Mouse (Mus musculus) heart, adult 2 months (tissue): Measurements from ENCODE around the gene Ssbp3. TPM values are rescaled to one million over a fixed set of nuclear protein-coding genes. Genes with fewer than 3 reads are reported as not detected.

Experiments
- DNase-seq, 2 experiments: peaks; one replicate each; pipeline ENCODE4 v3.0.0; 2021
- H3K27ac ChIP-seq: fragments of 200-600 bp; 2 replicates; pipeline ENCODE4 v1.8.1; 2022
- H3K27me3 ChIP-seq: fragments of 200-500 bp; 2 replicates; pipeline ENCODE4 v1.6.1; 2012; ENCODE audit warnings: mild to moderate bottlenecking, low read length, inconsistent platforms, mixed read lengths; ENCODE audit not compliant: control insufficient read depth, insufficient read depth
- H3K36me3 ChIP-seq: fragments of 200-500 bp; 2 replicates; pipeline ENCODE4 v1.6.1; 2012; ENCODE audit warnings: low read length, inconsistent platforms; ENCODE audit not compliant: control insufficient read depth, insufficient read depth
- H3K4me1 ChIP-seq: fragments of 200-500 bp; 2 replicates; pipeline ENCODE4 v1.6.1; 2011; ENCODE audit warnings: low read length; ENCODE audit not compliant: control insufficient read depth, insufficient read depth
- H3K4me3 ChIP-seq: fragments of 200-600 bp; 2 replicates; pipeline ENCODE4 v1.8.1; 2022
- H3K79me2 ChIP-seq: fragments of 200-500 bp; replicated peaks from 2 replicates; pipeline ENCODE4 v1.6.1; 2012; ENCODE audit warnings: mild to moderate bottlenecking, inconsistent platforms, low read length, moderate library complexity, mixed read lengths; ENCODE audit not compliant: control insufficient read depth, insufficient read depth
- H3K9ac ChIP-seq: fragments of 200-500 bp; 2 replicates; pipeline ENCODE4 v1.6.1; 2012; ENCODE audit warnings: low read depth, mild to moderate bottlenecking, control low read depth, inconsistent platforms, low read length, mixed read lengths
- CTCF ChIP-seq: fragments of 200-600 bp; IDR thresholded peaks from 2 replicates; pipeline ENCODE4 v1.8.1; 2022; ENCODE audit warnings: antibody characterized with exemption, mild to moderate bottlenecking, moderate library complexity
- EP300 ChIP-seq: fragments of 200-500 bp; IDR thresholded peaks from 2 replicates; pipeline ENCODE4 v1.6.1; 2011; ENCODE audit warnings: low read depth, low read length, control low read depth; ENCODE audit not compliant: insufficient read depth
- POLR2A ChIP-seq: fragments of 200-500 bp; IDR thresholded peaks from 2 replicates; pipeline ENCODE4 v1.6.1; 2011; ENCODE audit warnings: mild to moderate bottlenecking, low read depth, low read length, control low read depth; ENCODE audit not compliant: insufficient read depth
- WGBS: fragments of 180-500 bp; shearing (Covaris S2); methylation state at CpG from one replicate; pipeline ENCODE4 v1.1.7; 2018; 5-methylcytosine and 5-hydroxymethylcytosine counted together
- intact Hi-C: fragments of 180-260 bp; cut with DNase I; formaldehyde crosslinking; loops from one replicate; pipeline ENCODE4 v1.15.1; 2025
- polyA plus RNA-seq: library from polyadenylated mRNA; depleted of rRNA; stranded (reverse); fragments of >200 nt; gene quantifications from 2 replicates; pipeline ENCODE4 v1.2.3, GENCODE M21; 2012
- total RNA-seq, 2 experiments: library from RNA; stranded (reverse); gene quantifications; 2 replicates each; pipeline ENCODE4 v1.2.3; 2021

Ssbp3 gene
- total and polyA plus RNA-seq, 3 experiments, result 26.1 to 39.0 (median 37.3) TPM

DNA sequence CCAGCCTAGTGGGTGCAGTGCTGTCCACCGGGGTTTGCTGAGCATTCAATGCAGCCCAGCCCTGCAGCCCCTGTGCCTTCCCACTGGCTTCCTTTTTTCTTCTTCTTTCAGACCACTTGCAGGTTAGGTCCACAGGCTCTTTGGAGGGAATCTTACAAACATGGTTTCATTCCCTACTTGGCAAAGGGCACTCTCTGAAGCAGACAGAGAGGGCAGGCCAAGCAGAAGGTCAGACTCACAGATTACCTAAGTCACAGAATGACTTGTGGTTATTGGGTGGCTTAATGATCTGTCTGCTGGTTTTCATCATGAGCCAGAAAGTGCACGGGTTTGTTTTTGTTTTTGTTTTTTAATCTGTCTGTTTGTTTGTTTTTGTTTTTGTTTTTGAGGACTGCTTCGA is 93.8 kb downstream of the Ssbp3 start:
- Histone ChIP-seq H3K36me3 (no peaks in the 10 kb centered on the region), H3K27ac (no peak overlapping the region), H3K4me1 (peaks cover 2% of the 10 kb centered on the region), H3K79me2 (peaks cover 2% of the 10 kb centered on the region; the same call in 1 of the 2 replicates), H3K4me3 (no peak overlapping the region), H3K27me3 (no peaks in the 10 kb centered on the region), H3K9ac (no peak overlapping the region)
- no peak for TF ChIP-seq CTCF
- TF ChIP-seq POLR2A, result no peak
- TF ChIP-seq EP300, result no peak
- DNase-seq, result no peak
- intact Hi-C loops, result no loop called here
- 77% methylated on average over 3 of the region's 3 CpGs for WGBS

DNA sequence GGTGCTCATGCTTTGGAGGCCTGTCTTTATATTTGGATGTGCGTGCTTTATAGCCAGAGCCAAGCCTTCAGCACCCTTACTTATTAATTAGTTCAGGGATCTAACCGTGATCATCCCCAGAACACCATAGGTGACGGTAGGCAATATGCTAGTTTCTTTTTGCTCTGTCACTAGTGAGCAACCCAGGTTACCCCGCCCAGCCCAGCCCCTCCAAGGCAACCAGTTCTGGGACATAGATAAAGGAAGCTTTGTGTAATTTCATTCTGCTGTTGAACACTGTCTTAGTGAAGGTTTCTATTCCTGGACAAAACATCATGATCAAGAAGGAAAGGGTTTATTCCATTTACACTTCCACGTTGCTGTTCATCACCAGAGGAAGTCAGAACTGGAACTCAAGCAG is 94.7 kb downstream of the Ssbp3 start:
- Histone ChIP-seq H3K79me2 (peaks cover 2% of the 10 kb centered on the region; the same call in 1 of the 2 replicates), H3K4me3 (no peak overlapping the region), H3K27me3 (no peaks in the 10 kb centered on the region), H3K36me3 (no peaks in the 10 kb centered on the region), H3K9ac (no peak overlapping the region), H3K27ac (no peak overlapping the region), H3K4me1 (peaks cover 2% of the 10 kb centered on the region)
- TF ChIP-seq CTCF (no peak), POLR2A (no peak), EP300 (no peak)
- DNase-seq, result no peak
- intact Hi-C loops, result no loop called here
- WGBS, result 74% methylated on average over 5 of the region's 5 CpGs

DNA sequence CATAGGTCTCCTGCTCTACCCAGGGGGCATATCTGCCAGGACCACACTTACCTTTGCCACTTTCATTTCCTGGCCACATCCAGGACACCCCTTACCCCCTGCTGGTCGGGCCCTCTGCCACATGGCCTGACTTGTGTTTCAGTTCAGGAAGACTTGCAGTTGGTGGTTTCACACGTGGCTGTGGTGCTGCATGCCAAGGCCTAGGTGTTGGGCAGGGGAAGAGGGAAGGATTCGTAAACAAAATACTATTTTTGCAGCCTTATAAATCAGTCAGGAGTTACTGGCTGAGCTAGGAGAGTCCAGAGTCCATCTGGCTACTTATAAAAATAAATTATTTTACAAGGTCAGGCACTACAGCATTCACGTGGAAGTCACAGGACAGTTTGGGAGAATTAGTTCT is 95.7 kb downstream of the Ssbp3 start:
- Histone ChIP-seq H3K79me2 (peaks cover 2% of the 10 kb centered on the region; the same call in 1 of the 2 replicates), H3K27ac (no peak overlapping the region), H3K4me1 (peaks cover 2% of the 10 kb centered on the region), H3K9ac (no peak overlapping the region), H3K4me3 (no peak overlapping the region), H3K36me3 (no peaks in the 10 kb centered on the region), H3K27me3 (no peaks in the 10 kb centered on the region)
- no peak for DNase-seq
- TF ChIP-seq EP300 (no peak), CTCF (no peak), POLR2A (no peak)
- intact Hi-C loops, result no loop called here
- WGBS, result 73% methylated on average over 4 of the region's 4 CpGs

DNA sequence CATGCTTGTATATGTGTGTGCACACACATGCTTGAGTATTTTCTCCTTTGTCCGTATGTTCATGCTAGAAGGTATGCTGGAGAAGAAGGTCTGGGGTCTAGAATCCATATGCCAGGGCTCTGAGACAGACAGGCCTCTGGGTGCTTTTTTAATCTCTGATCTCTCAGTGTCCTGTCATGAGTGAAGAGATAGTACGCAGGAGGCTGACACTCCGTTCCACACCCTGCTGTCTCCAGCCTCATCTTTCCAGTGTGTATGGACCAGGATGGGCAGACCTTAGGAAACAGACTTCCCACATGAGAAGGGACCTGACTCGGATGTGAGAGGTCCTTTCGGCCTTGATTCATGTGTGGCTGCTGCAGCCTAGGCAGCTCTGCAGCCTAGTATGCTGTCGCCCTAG is 96.3 kb downstream of the Ssbp3 start:
- Histone ChIP-seq H3K36me3 (no peaks in the 10 kb centered on the region), H3K9ac (no peak overlapping the region), H3K4me1 (peaks cover 4% of the 10 kb centered on the region), H3K27ac (no peak overlapping the region), H3K4me3 (no peak overlapping the region), H3K79me2 (peaks cover 2% of the 10 kb centered on the region; the same call in 1 of the 2 replicates), H3K27me3 (no peaks in the 10 kb centered on the region)
- intact Hi-C loops, result no loop called here
- no peak for DNase-seq
- TF ChIP-seq POLR2A (no peak), CTCF (no peak), EP300 (no peak)
- WGBS, result 92% methylated on average over 6 of the region's 6 CpGs

DNA sequence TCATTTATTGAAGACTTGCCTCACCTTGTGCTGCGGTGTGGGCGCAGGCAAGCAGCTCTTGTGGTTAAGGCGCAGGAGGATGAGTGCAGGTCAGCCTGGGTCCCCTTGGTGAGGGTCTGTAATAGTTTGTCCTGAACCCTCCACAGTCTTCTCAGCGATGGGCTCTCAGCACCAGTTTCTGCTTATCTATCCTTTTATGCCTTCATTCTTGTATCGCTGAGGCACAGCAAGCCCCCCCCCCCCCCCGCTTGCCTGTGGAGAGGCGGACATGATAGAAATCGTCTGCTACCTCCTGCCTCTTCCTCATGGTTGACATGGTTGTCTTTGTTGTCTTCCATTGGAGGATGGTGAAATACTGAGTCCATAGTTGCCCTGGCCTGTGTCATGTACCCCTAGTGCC is 96.9 kb downstream of the Ssbp3 start:
- H3K79me2 ChIP-seq, result peaks cover 2% of the 10 kb centered on the region; the same call in 1 of the 2 replicates
- TF ChIP-seq EP300 (no peak), CTCF (no peak), POLR2A (no peak)
- WGBS, result 87% methylated on average over 8 of the region's 8 CpGs
- DNase-seq, result no peak
- H3K27me3 ChIP-seq, result no peaks in the 10 kb centered on the region
- H3K36me3 ChIP-seq, result no peaks in the 10 kb centered on the region
- no peak overlapping the region for H3K27ac ChIP-seq
- intact Hi-C loops, result no loop called here
- no peak overlapping the region for H3K9ac ChIP-seq
- peaks cover 8% of the 10 kb centered on the region for H3K4me1 ChIP-seq
- no peak overlapping the region for H3K4me3 ChIP-seq

DNA sequence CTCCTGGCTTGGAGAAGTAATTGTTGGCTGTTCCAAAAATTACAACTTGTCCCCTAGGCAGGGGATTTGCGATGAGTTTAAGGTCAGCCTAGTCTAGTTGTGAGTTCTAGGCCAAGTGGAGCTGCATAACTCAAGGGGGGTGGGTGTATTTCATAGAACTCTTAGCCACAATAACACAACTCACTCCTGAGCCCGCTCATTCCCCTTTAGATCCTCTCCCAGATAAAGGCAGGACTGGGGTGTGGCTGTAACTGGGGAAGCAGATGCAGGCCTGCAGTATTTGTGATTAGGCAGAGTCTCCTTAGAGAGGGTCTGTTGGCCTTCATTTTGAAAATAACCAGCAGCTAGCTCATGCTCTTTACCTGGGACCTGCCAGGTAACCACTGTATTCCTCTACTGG is 97.7 kb downstream of the Ssbp3 start:
- WGBS, result 87% methylated on average over 2 of the region's 2 CpGs
- intact Hi-C loops, result no loop called here
- TF ChIP-seq CTCF (no peak), EP300 (no peak), POLR2A (no peak)
- Histone ChIP-seq H3K27ac (no peak overlapping the region), H3K79me2 (peaks cover 2% of the 10 kb centered on the region; the same call in 1 of the 2 replicates), H3K4me3 (no peak overlapping the region), H3K36me3 (peaks cover 5% of the 10 kb centered on the region), H3K4me1 (peaks cover 13% of the 10 kb centered on the region), H3K9ac (no peak overlapping the region), H3K27me3 (no peaks in the 10 kb centered on the region)
- no peak for DNase-seq

DNA sequence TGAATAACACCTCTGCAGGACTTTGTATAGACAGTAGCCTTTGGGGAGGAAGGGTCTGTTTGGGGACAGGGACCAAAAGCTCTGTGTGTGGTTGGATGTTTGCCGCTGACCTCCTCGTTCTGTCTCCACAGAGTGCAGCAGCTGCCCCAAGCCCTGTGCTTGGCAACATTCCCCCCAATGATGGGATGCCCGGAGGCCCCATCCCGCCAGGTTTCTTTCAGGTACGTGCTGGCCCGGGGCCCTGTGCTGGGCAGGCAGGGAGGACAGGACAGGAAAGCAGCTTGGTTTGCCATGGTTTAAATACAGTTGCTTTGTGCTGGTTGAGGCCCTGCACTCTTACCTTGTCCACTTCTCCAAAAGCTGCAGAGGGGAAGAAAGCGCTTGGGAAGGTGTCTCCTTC is 99.0 kb downstream of the Ssbp3 start:
- WGBS, result 91% methylated on average over 7 of the region's 7 CpGs
- Histone ChIP-seq H3K36me3 (peaks cover 8% of the 10 kb centered on the region), H3K27ac (no peak overlapping the region), H3K4me3 (no peak overlapping the region), H3K79me2 (peaks cover 2% of the 10 kb centered on the region; the same call in 1 of the 2 replicates), H3K9ac (no peak overlapping the region), H3K4me1 (peaks cover 23% of the 10 kb centered on the region), H3K27me3 (no peaks in the 10 kb centered on the region)
- TF ChIP-seq EP300, result no peak
- no peak for DNase-seq
- intact Hi-C loops, result no loop called here
